Mouse (Mus musculus): ENCODE data around the gene Ndufaf2. TPM values are rescaled to one million over a fixed set of nuclear protein-coding genes. Genes with fewer than 3 reads are reported as not detected.

Ndufaf2 gene
- polyA plus RNA-seq (2017; shearing (Covaris generic)): 10 to 100 TPM; 10.0 to 21.5 TPM

DNA sequence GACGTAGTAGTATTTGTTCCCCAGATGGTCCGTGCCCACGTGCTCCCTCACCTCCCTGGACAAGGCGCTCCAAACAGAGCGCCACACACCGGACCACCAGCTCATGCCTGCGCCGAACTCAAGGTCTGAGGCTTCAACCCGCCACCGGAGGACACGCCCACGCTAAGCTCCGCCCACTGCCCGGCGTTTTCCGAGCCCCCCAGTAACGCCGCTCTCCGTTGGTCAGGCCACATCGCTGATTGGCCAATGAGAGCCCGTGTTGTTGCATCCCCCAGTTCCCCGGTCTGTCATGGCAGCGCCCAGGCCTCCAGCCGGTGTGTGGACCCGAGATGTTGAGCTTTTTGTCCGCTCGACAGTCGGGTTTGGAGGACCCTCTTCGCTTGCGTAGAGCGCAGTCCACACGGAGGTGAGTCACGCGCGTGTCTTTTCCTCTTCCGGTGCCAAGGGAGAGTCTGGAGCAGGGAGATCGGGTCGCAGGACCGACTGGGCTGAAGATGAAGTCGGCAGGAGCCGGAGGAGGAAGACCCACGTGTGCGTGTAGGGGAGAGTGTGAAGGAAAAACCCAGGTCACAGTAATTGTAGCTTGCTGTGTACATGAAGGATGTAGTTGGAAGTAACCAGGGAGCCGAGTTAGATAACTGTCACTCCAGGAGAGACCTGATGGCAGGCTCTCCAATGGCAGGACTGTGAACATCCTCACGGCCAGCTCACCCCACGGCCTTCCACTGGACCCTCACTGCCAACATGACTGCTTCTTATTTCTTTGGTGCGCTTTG lies at the start of gene Ndufaf2, which contains the start of gene Ercc8:
Gene Ndufaf2, minus strand, starts transcription at position 159 of the 776 bp plus-strand sequence.
Gene Ercc8, plus strand, starts transcription at position 267 of the 776 bp plus-strand sequence.

DNA sequence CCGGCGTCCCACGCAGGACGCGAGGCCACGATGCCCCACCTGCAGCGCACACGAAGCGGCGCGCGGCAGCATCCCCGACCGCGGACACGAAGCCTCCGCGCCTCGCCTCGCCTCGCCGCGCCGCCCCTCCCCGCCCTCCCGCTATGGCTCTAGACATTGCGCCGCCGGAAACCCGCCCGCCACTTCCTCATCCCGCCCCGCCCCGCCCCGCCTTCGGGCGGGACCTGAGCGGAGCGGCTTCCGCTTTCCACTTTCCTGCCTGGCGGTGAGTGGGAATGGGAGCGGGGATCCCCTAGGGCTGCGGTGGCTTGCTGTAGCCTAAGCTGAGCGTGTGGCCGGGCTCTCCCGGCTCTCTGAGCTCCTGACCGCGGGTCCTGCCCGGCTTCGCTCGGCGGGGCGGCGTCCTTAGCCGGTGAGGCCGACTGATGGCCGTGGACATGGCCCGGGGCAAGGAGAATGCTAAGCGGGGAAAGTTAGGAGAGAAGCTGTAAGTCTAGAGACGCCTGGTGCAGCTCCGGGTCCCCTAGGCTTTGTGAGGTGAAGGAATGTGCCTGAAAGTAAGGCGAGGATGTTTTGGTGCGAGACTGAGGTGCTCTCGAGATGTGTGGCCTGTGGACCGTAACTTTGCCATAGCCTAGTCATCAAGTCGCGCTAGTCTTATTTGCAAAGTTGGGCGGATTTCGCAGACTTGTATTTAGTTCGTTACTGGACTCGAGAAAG lies 114.0 kb downstream of the Ndufaf2 start, which contains the start of gene Smim15:
Gene Smim15, plus strand, starts transcription at position 225 of the 720 bp plus-strand sequence.

Other genes starting within 250 kb of the Ndufaf2 start
- 10 to 100 TPM; 53.0 to 61.7 TPM for gene Smim15, start 114.2 kb downstream of the Ndufaf2 start, polyA plus RNA-seq (2017; shearing (Covaris generic))
- 10 to 100 TPM; 15.6 to 19.7 TPM for gene Ercc8, start 108 bp upstream of the Ndufaf2 start, polyA plus RNA-seq (2017; shearing (Covaris generic))
- 1 to 10 TPM in 1 of 2 experiments, under 1 TPM in 1; 0.57 to 1.3 TPM for gene Elovl7, start 55.8 kb upstream of the Ndufaf2 start, polyA plus RNA-seq (2017; shearing (Covaris generic))
- 1 to 10 TPM in 1 of 2 experiments, under 1 TPM in 1; 0.61 to 2.9 TPM for gene Depdc1b, start 157.7 kb upstream of the Ndufaf2 start, polyA plus RNA-seq (2017; shearing (Covaris generic))